Mouse (Mus musculus) embryonic stem cell, embryonic (primary cell): ENCODE results near the gene Celf2.

Source experiments
- CTCF ChIA-PET, 4 experiments: fragments of 300-600 bp in 2 of 4; fragments of 350-600 bp in 2 of 4; sonication (Branson Sonifier 250); formaldehyde crosslinking; loops; one replicate each; lab custom pipeline; 2022; ENCODE audit warnings: inconsistent platforms in 2 of 4; lab: Charles Lee
- POLR2A ChIA-PET, 4 experiments: fragments of 300-600 bp in 2 of 4; fragments of 350-600 bp in 2 of 4; sonication (Branson Sonifier 250); formaldehyde crosslinking; loops; one replicate each; lab custom pipeline; 2022; ENCODE audit warnings: antibody characterized with exemption in 4 of 4, inconsistent platforms in 1 of 4; lab: Charles Lee

The Celf2 gene

GRCm38 (mm10) chr2:7395935-7396334 lies 113.4 kb downstream of the Celf2 start:
- POLR2A ChIA-PET: no interaction called here
- CTCF ChIA-PET: no interaction called here

GRCm38 (mm10) chr2:7395473-7395872 lies 113.9 kb downstream of the Celf2 start:
- ChIA-PET CTCF (no interaction called here), POLR2A (no interaction called here)

GRCm38 (mm10) chr2:7392500-7392899 lies 116.9 kb downstream of the Celf2 start:
- ChIA-PET CTCF (no interaction called here), POLR2A (no interaction called here)

GRCm38 (mm10) chr2:7389264-7389663 lies 120.1 kb downstream of the Celf2 start:
- CTCF ChIA-PET: no interaction called here
- POLR2A ChIA-PET: no interaction called here

- ChIA-PET POLR2A (interaction anchor here in 1 of 4 experiments (0.6 kb wide), 1 partner anchor 23 kb away, joined by 5 read pairs; no protein-coding TSS in a partner anchor), CTCF (interaction anchor here in 1 of 4 experiments (0.6 kb wide), 1 partner anchor 9 kb away, joined by 3 read pairs; no protein-coding TSS in a partner anchor)
Measured at GRCm38 (mm10) chr2:7378736-7379135, 130.6 kb downstream of the Celf2 start.

- CTCF ChIA-PET: interaction anchor here in 2 of 4 experiments (0.6 kb wide), 2 partner anchors 9 to 69 kb away, joined by 3 to 4 read pairs; no protein-coding TSS in a partner anchor
Measured at GRCm38 (mm10) chr2:7377878-7378277, 131.5 kb downstream of the Celf2 start.

GRCm38 (mm10) chr2:7367738-7368137 lies 141.6 kb downstream of the Celf2 start:
- ChIA-PET CTCF (no interaction called here), POLR2A (no interaction called here)

More at GRCm38 (mm10) chr2:7377878-7378277, 131.5 kb downstream of the Celf2 start:
- POLR2A ChIA-PET: no interaction called here

GRCm38 (mm10) chr2:7359557-7359956 lies 149.8 kb downstream of the Celf2 start:
- ChIA-PET POLR2A (no interaction called here), CTCF (no interaction called here)

- ChIA-PET CTCF (no interaction called here), POLR2A (no interaction called here)
Measured at GRCm38 (mm10) chr2:7358816-7359215, 150.5 kb downstream of the Celf2 start.

GRCm38 (mm10) chr2:7351234-7351633 lies 158.1 kb downstream of the Celf2 start:
- ChIA-PET POLR2A (no interaction called here), CTCF (no interaction called here)

GRCm38 (mm10) chr2:7346703-7347461 lies 162.5 kb downstream of the Celf2 start:
- ChIA-PET POLR2A (no interaction called here), CTCF (interaction anchor here in 1 of 4 experiments (0.5 kb wide), 1 partner anchor 28 kb away, joined by 5 read pairs; no protein-coding TSS in a partner anchor)

- POLR2A ChIA-PET: no interaction called here
- CTCF ChIA-PET: interaction anchor here in 1 of 4 experiments (0.8 kb wide), 1 partner anchor 184 kb away, joined by 4 read pairs; no protein-coding TSS in a partner anchor
Measured at GRCm38 (mm10) chr2:7344951-7345350, 164.4 kb downstream of the Celf2 start.

GRCm38 (mm10) chr2:7342911-7343478 lies 166.4 kb downstream of the Celf2 start:
- ChIA-PET CTCF (no interaction called here), POLR2A (interaction anchor here in 1 of 4 experiments (1.1 kb wide), 1 partner anchor 23 kb away, joined by 3 read pairs; no protein-coding TSS in a partner anchor)

- POLR2A ChIA-PET: no interaction called here
Measured at GRCm38 (mm10) chr2:7334846-7335245, 174.5 kb downstream of the Celf2 start.

GRCm38 (mm10) chr2:7328018-7328899 lies 181.1 kb downstream of the Celf2 start:
- POLR2A ChIA-PET: no interaction called here
- CTCF ChIA-PET: interaction anchor here in 1 of 4 experiments (1.2 kb wide), 1 partner anchor 8 kb away, joined by 3 read pairs; no protein-coding TSS in a partner anchor

More at GRCm38 (mm10) chr2:7334846-7335245, 174.5 kb downstream of the Celf2 start:
- CTCF ChIA-PET: no interaction called here

GRCm38 (mm10) chr2:7319760-7320159 lies 189.6 kb downstream of the Celf2 start:
- CTCF ChIA-PET: interaction anchor here in 1 of 4 experiments (1.0 kb wide), 1 partner anchor 9 kb away, joined by 3 read pairs; no protein-coding TSS in a partner anchor
- POLR2A ChIA-PET: no interaction called here

GRCm38 (mm10) chr2:7311776-7312175 lies 197.6 kb downstream of the Celf2 start:
- CTCF ChIA-PET: no interaction called here
- POLR2A ChIA-PET: no interaction called here

GRCm38 (mm10) chr2:7310840-7311182 lies 198.6 kb downstream of the Celf2 start:
- POLR2A ChIA-PET: no interaction called here
- CTCF ChIA-PET: no interaction called here

- CTCF ChIA-PET: no interaction called here
Measured at GRCm38 (mm10) chr2:7310129-7310839, 199.1 kb downstream of the Celf2 start.

More at GRCm38 (mm10) chr2:7310129-7310839, 199.1 kb downstream of the Celf2 start:
- POLR2A ChIA-PET: no interaction called here
